Mouse (Mus musculus) MEL (cell line): ENCODE measurements around the gene Tspan18. TPM values are rescaled to one million over a fixed set of nuclear protein-coding genes. Genes with fewer than 3 reads are reported as not detected.
A peak's percentile ranks its signal among the peaks of the same experiment; 100 is the strongest.

Source experiments
- DNase-seq: peaks from one replicate; pipeline ENCODE4 v3.0.0; 2011; ENCODE audit warnings: low read depth, low spot score
- H3K27ac ChIP-seq: 2 replicates; pipeline ENCODE4 v1.5.1; 2012; ENCODE audit warnings: low read depth, mild to moderate bottlenecking, control low read depth, low read length, moderate library complexity; ENCODE audit not compliant: control insufficient read depth
- H3K27me3 ChIP-seq, 2 experiments: fragments of 150-350 bp in 1 of 2; sonication (generic) in 1 of 2; 2 replicates each; pipeline ENCODE4 v1.6.1; 2012; ENCODE audit warnings: low read length in 2 of 2, mild to moderate bottlenecking in 2 of 2, improper control_type of control experiment in 1 of 2, moderate library complexity in 1 of 2; ENCODE audit not compliant: insufficient read depth in 2 of 2, control insufficient read depth in 1 of 2
- H3K36me3 ChIP-seq, 2 experiments: 2 replicates each; pipeline ENCODE4 v1.6.1; 2012 to 2014; ENCODE audit warnings: low read length in 2 of 2, improper control_type of control experiment in 1 of 2, inconsistent platforms in 1 of 2, mild to moderate bottlenecking in 1 of 2; ENCODE audit not compliant: insufficient read depth in 2 of 2, control insufficient read depth in 1 of 2
- H3K4me1 ChIP-seq, 2 experiments: fragments of 150-350 bp in 1 of 2; sonication (generic) in 1 of 2; 2 replicates each; pipeline ENCODE4 v1.6.1; 2012; ENCODE audit warnings: low read length in 2 of 2, improper control_type of control experiment in 1 of 2, mild to moderate bottlenecking in 1 of 2; ENCODE audit not compliant: insufficient read depth in 2 of 2, control insufficient read depth in 1 of 2
- H3K4me3 ChIP-seq, 2 experiments: fragments of 150-350 bp in 1 of 2; sonication (generic) in 1 of 2; 2 replicates each; pipeline ENCODE4 v1.5.1; 2012; ENCODE audit warnings: low read depth in 2 of 2, low read length in 2 of 2, mild to moderate bottlenecking in 2 of 2, moderate library complexity in 2 of 2, control low read depth in 1 of 2, improper control_type of control experiment in 1 of 2; ENCODE audit not compliant: control insufficient read depth in 1 of 2, insufficient read depth in 1 of 2
- H3K79me2 ChIP-seq: 2 replicates; pipeline ENCODE4 v1.6.1; 2012; ENCODE audit warnings: mild to moderate bottlenecking, low read length, moderate library complexity; ENCODE audit not compliant: control insufficient read depth, poor library complexity, insufficient read depth
- H3K9ac ChIP-seq: 2 replicates; pipeline ENCODE4 v1.6.1; 2012; ENCODE audit warnings: low read depth, mild to moderate bottlenecking, control low read depth, low read length, moderate library complexity; ENCODE audit not compliant: control insufficient read depth, poor library complexity, severe bottlenecking
- H3K9me3 ChIP-seq: fragments of 150-350 bp; sonication (generic); replicated peaks from 2 replicates; pipeline ENCODE4 v1.6.1; 2012; ENCODE audit warnings: mild to moderate bottlenecking, low read length, improper control_type of control experiment, moderate library complexity; ENCODE audit not compliant: insufficient read depth
- BHLHE40 ChIP-seq: IDR thresholded peaks from 2 replicates; pipeline ENCODE4 v1.6.1; 2012; ENCODE audit warnings: low read depth, mild to moderate bottlenecking, inconsistent platforms, low read length, improper control_type of control experiment, borderline replicate concordance
- CHD2 ChIP-seq: IDR thresholded peaks from 2 replicates; pipeline ENCODE4 v1.6.1; 2011; ENCODE audit warnings: low read length, improper control_type of control experiment
- CTCF ChIP-seq, 3 experiments: IDR thresholded peaks in 2 of 3; conservative IDR thresholded peaks in 1 of 3; 2 replicates each; pipeline ENCODE4 v1.5.1; 2011 to 2012; ENCODE audit warnings: low read length in 3 of 3, low read depth in 2 of 3, mild to moderate bottlenecking in 2 of 3, improper control_type of control experiment in 1 of 3, inconsistent platforms in 1 of 3, mixed read lengths in 1 of 3, moderate library complexity in 1 of 3; ENCODE audit not compliant: control insufficient read depth in 1 of 3, insufficient read depth in 1 of 3, poor library complexity in 1 of 3, severe bottlenecking in 1 of 3
- E2F4 ChIP-seq: IDR thresholded peaks from 2 replicates; pipeline ENCODE4 v1.6.1; 2011; ENCODE audit warnings: low read depth, low read length, improper control_type of control experiment, borderline replicate concordance
- EP300 ChIP-seq, 2 experiments: IDR thresholded peaks; 2 replicates each; pipeline ENCODE4 v1.6.1; 2011; ENCODE audit warnings: improper control_type of control experiment in 2 of 2, low read length in 2 of 2, low read depth in 1 of 2, mild to moderate bottlenecking in 1 of 2
- ETS1 ChIP-seq: IDR thresholded peaks from 2 replicates; pipeline ENCODE4 v1.6.1; 2012; ENCODE audit warnings: low read depth, mild to moderate bottlenecking, inconsistent platforms, low read length, improper control_type of control experiment, moderate library complexity
- GATA1 ChIP-seq: IDR thresholded peaks from 2 replicates; pipeline ENCODE4 v1.6.1; 2011; ENCODE audit warnings: low read depth, low read length, improper control_type of control experiment
- HCFC1 ChIP-seq: IDR thresholded peaks from 2 replicates; pipeline ENCODE4 v1.6.1; 2012; ENCODE audit warnings: low read depth, mild to moderate bottlenecking, inconsistent platforms, low read length, improper control_type of control experiment, moderate library complexity
- JUND ChIP-seq: IDR thresholded peaks from 2 replicates; pipeline ENCODE4 v1.6.1; 2011; ENCODE audit warnings: low read depth, mild to moderate bottlenecking, improper control_type of control experiment, low read length
- KAT2A ChIP-seq: conservative IDR thresholded peaks from 2 replicates; pipeline ENCODE4 v1.6.1; 2012; ENCODE audit warnings: low read depth, low read length, improper control_type of control experiment, inconsistent platforms
- MAX ChIP-seq: IDR thresholded peaks from 2 replicates; pipeline ENCODE4 v1.6.1; 2011; ENCODE audit warnings: low read length, improper control_type of control experiment
- MAZ ChIP-seq: IDR thresholded peaks from 2 replicates; pipeline ENCODE4 v1.6.1; 2012; ENCODE audit warnings: low read depth, mild to moderate bottlenecking, inconsistent platforms, low read length, improper control_type of control experiment
- MXI1 ChIP-seq: IDR thresholded peaks from 2 replicates; pipeline ENCODE4 v1.6.1; 2011; ENCODE audit warnings: mild to moderate bottlenecking, low read depth, low read length, improper control_type of control experiment
- NELFE ChIP-seq: IDR thresholded peaks from 2 replicates; pipeline ENCODE4 v1.6.1; 2011; ENCODE audit warnings: low read depth, low read length, improper control_type of control experiment
- POLR2A ChIP-seq, 2 experiments: IDR thresholded peaks; 2 replicates each; pipeline ENCODE4 v1.6.1; 2011 to 2012; ENCODE audit warnings: low read length in 2 of 2, mild to moderate bottlenecking in 2 of 2, control low read depth in 1 of 2, improper control_type of control experiment in 1 of 2, low read depth in 1 of 2, moderate library complexity in 1 of 2; ENCODE audit not compliant: control insufficient read depth in 1 of 2, insufficient read depth in 1 of 2, poor library complexity in 1 of 2
- POLR2AphosphoS5 ChIP-seq: IDR thresholded peaks from 2 replicates; pipeline ENCODE4 v1.6.1; 2012; ENCODE audit warnings: low read depth, borderline replicate concordance, mild to moderate bottlenecking, inconsistent platforms, low read length, moderate library complexity, mixed read lengths
- TCF12 ChIP-seq: IDR thresholded peaks from 2 replicates; pipeline ENCODE4 v1.6.1; 2014; ENCODE audit warnings: low read depth, mild to moderate bottlenecking, inconsistent platforms, low read length, improper control_type of control experiment, moderate library complexity
- UBTF ChIP-seq: IDR thresholded peaks from 2 replicates; pipeline ENCODE4 v1.6.1; 2012; ENCODE audit warnings: low read depth, mild to moderate bottlenecking, inconsistent platforms, low read length, improper control_type of control experiment, moderate library complexity, borderline replicate concordance; ENCODE audit not compliant: insufficient read depth
- USF1 ChIP-seq: IDR thresholded peaks from 2 replicates; pipeline ENCODE4 v1.6.1; 2014; ENCODE audit warnings: low read depth, mild to moderate bottlenecking, inconsistent platforms, low read length, improper control_type of control experiment, moderate library complexity
- polyA plus RNA-seq, 2 experiments: library from polyadenylated mRNA; stranded (reverse) in 1 of 2; unstranded in 1 of 2; fragments of >175 nt in 1 of 2; fragments of >200 nt in 1 of 2; gene quantifications; 2 replicates each; pipeline versions ENCODE4 v1.2.1 to v1.2.4; 2012; ENCODE audit warnings: low replicate concordance in 2 of 2, low read depth in 1 of 2; ENCODE audit not compliant: insufficient read length in 2 of 2, insufficient read depth in 1 of 2, missing spikeins in 1 of 2
- total RNA-seq: library from RNA; depleted of rRNA; stranded (reverse); fragments of 300-350 nt; gene quantifications from 2 replicates; pipeline ENCODE4 v1.2.3, GENCODE M21; 2012

Tspan18 gene
- total and polyA plus RNA-seq, 3 experiments: 2.2 to 4.4 TPM; not detected in 1

GRCm38 (mm10) chr2:93347018-93347417 is 12.7 kb upstream of the Tspan18 start:
- no peaks in the 10 kb centered on the region for H3K9me3 ChIP-seq
- H3K27ac ChIP-seq: no peak overlapping the region; the same call in 1 of the 2 replicates
- no peak overlapping the region for H3K9ac ChIP-seq
- H3K4me3 ChIP-seq: no peak overlapping the region
- no peaks in the 10 kb centered on the region for H3K79me2 ChIP-seq
- peaks cover 0 to 28% of the 10 kb centered on the region in 2 experiments; a peak in 2 of 4 replicates for H3K36me3 ChIP-seq
- TF ChIP-seq BHLHE40 (no peak), MAX (no peak), E2F4 (no peak), KAT2A (no peak), TCF12 (no peak), POLR2AphosphoS5 (no peak), MXI1 (no peak), CHD2 (no peak), POLR2A (IDR thresholded peaks at IDR 0.05; ENCODE audit: control insufficient read depth in 1 of 2, insufficient read depth in 1 of 2, low read depth in 1 of 2, low read length in 2 of 2, poor library complexity in 1 of 2) (no peak), ETS1 (no peak), NELFE (no peak), CTCF (IDR thresholded peaks at IDR 0.05 in 2 of 3, conservative IDR thresholded peaks at IDR 0.05 in 1 of 3; ENCODE audit: control insufficient read depth in 1 of 3, insufficient read depth in 1 of 3, low read depth in 2 of 3, low read length in 3 of 3, poor library complexity in 1 of 3, severe bottlenecking in 1 of 3) (no peak), HCFC1 (no peak), EP300 (IDR thresholded peaks at IDR 0.05; ENCODE audit: low read depth in 1 of 2, low read length in 2 of 2) (no peak), JUND (no peak)
- no peaks in the 10 kb centered on the region for H3K27me3 ChIP-seq
- DNase-seq: no peak
- H3K4me1 ChIP-seq: peaks cover 16 to 51% of the 10 kb centered on the region in 2 experiments

GRCm38 (mm10) chr2:93346609-93347008 is 12.3 kb upstream of the Tspan18 start:
- no peaks in the 10 kb centered on the region for H3K9me3 ChIP-seq
- peaks cover 0 to 28% of the 10 kb centered on the region in 2 experiments; a peak in 2 of 4 replicates for H3K36me3 ChIP-seq
- peak overlapping the region; percentile 39 for H3K9ac ChIP-seq
- DNase-seq: no peak
- H3K27me3 ChIP-seq: no peaks in the 10 kb centered on the region
- no peaks in the 10 kb centered on the region for H3K79me2 ChIP-seq
- H3K4me3 ChIP-seq: peak overlapping the region; percentile 3 to 33
- peaks cover 16 to 46% of the 10 kb centered on the region in 2 experiments for H3K4me1 ChIP-seq
- peak overlapping the region; percentile 80 for H3K27ac ChIP-seq
- TF ChIP-seq MXI1 (no peak), GATA1 (no peak), MAX (no peak), MAZ (no peak), USF1 (no peak), EP300 (IDR thresholded peaks at IDR 0.05; ENCODE audit: low read depth in 1 of 2, low read length in 2 of 2) (0 out of 4 replicates have a peak, but pooled peaks of 1 of the 2 experiments have one; percentile 21), ETS1 (peak; percentile 37; the same call in 1 of the 2 replicates), UBTF (no peak)
